Mouse (Mus musculus): ENCODE data around the gene Paf1. TPM values are rescaled to one million over a fixed set of nuclear protein-coding genes. Genes with fewer than 3 reads are reported as not detected.
A peak's percentile ranks its signal among the peaks of the same experiment; 100 is the strongest.

Paf1 gene
- polyA plus RNA-seq, 1 experiment = 124 TPM

GRCm38 (mm10) chr7:28372251-28373108, 20.3 kb upstream of the Paf1 start, which contains the start of gene Plekhg2:
Gene Plekhg2, minus strand, starts transcription at chr7:28372599.
- peak; percentile 90 to 93 for DNase-seq
- WGBS = under 1% methylated on average over 65 of the region's 66 CpGs
- Histone ChIP-seq H3K4me1 (ENCODE audit: control insufficient read depth, insufficient read depth, low read length) (no peaks in the 10 kb centered on the region), H3K27me3 (ENCODE audit: control insufficient read depth, insufficient read depth, low read length) (no peaks in the 10 kb centered on the region), H3K27ac (ENCODE audit: insufficient read depth, low read length) (no peak within 1 kb of the TSS), H3K4me3 (replicated peaks; ENCODE audit: insufficient read depth, low read depth, low read length) (peak within 1 kb of the TSS; percentile 80)
- TF ChIP-seq POLR2A (IDR thresholded peaks at IDR 0.05; ENCODE audit: borderline replicate concordance, insufficient read depth, low read length) (no peak), CTCF (IDR thresholded peaks at IDR 0.05; ENCODE audit: borderline replicate concordance, insufficient read depth, low read depth, low read length) (0 out of 2 replicates have a peak, but pooled peaks have one; percentile 16)

- H3K4me3 ChIP-seq (replicated peaks; ENCODE audit: insufficient read depth, low read depth, low read length) = peak overlapping the region; percentile 80
- TF ChIP-seq CTCF (IDR thresholded peaks at IDR 0.05; ENCODE audit: borderline replicate concordance, insufficient read depth, low read depth, low read length) (peak; percentile 38; the same call in 1 of the 2 replicates), POLR2A (IDR thresholded peaks at IDR 0.05; ENCODE audit: borderline replicate concordance, insufficient read depth, low read length) (no peak)
- peak; percentile 66 to 72 for DNase-seq
- no peak overlapping the region for H3K27ac ChIP-seq (ENCODE audit: insufficient read depth, low read length)
- under 1% methylated on average over 9 of the region's 9 CpGs for WGBS
- H3K4me1 ChIP-seq (ENCODE audit: control insufficient read depth, insufficient read depth, low read length) = no peaks in the 10 kb centered on the region
- no peaks in the 10 kb centered on the region for H3K27me3 ChIP-seq (ENCODE audit: control insufficient read depth, insufficient read depth, low read length)
These were observed 19.6 kb upstream of the Paf1 start for GRCm38 (mm10) chr7:28373131-28373581.

- Histone ChIP-seq H3K4me1 (ENCODE audit: control insufficient read depth, insufficient read depth, low read length) (no peaks in the 10 kb centered on the region), H3K4me3 (replicated peaks; ENCODE audit: insufficient read depth, low read depth, low read length) (no peak overlapping the region), H3K27ac (ENCODE audit: insufficient read depth, low read length) (no peak overlapping the region), H3K27me3 (ENCODE audit: control insufficient read depth, insufficient read depth, low read length) (no peaks in the 10 kb centered on the region)
- TF ChIP-seq POLR2A (IDR thresholded peaks at IDR 0.05; ENCODE audit: borderline replicate concordance, insufficient read depth, low read length) (no peak), CTCF (IDR thresholded peaks at IDR 0.05; ENCODE audit: borderline replicate concordance, insufficient read depth, low read depth, low read length) (no peak)
- 85% methylated on average over 7 of the region's 7 CpGs for WGBS
- no peak for DNase-seq
These were observed 18.8 kb upstream of the Paf1 start for GRCm38 (mm10) chr7:28373891-28374495.

- TF ChIP-seq POLR2A (IDR thresholded peaks at IDR 0.05; ENCODE audit: borderline replicate concordance, insufficient read depth, low read length) (no peak), CTCF (IDR thresholded peaks at IDR 0.05; ENCODE audit: borderline replicate concordance, insufficient read depth, low read depth, low read length) (no peak)
- Histone ChIP-seq H3K27ac (ENCODE audit: insufficient read depth, low read length) (no peak overlapping the region), H3K4me1 (ENCODE audit: control insufficient read depth, insufficient read depth, low read length) (no peaks in the 10 kb centered on the region), H3K4me3 (replicated peaks; ENCODE audit: insufficient read depth, low read depth, low read length) (no peak overlapping the region), H3K27me3 (ENCODE audit: control insufficient read depth, insufficient read depth, low read length) (no peaks in the 10 kb centered on the region)
- DNase-seq = no peak
- 75% methylated on average over 10 of the region's 10 CpGs for WGBS
These were observed 18.1 kb upstream of the Paf1 start for GRCm38 (mm10) chr7:28374647-28375046.

GRCm38 (mm10) chr7:28375176-28375921, 17.4 kb upstream of the Paf1 start:
- Histone ChIP-seq H3K27me3 (ENCODE audit: control insufficient read depth, insufficient read depth, low read length) (no peaks in the 10 kb centered on the region), H3K4me1 (ENCODE audit: control insufficient read depth, insufficient read depth, low read length) (no peaks in the 10 kb centered on the region), H3K27ac (ENCODE audit: insufficient read depth, low read length) (peak overlapping the region; percentile 46; the same call in 1 of the 2 replicates), H3K4me3 (replicated peaks; ENCODE audit: insufficient read depth, low read depth, low read length) (peak overlapping the region; percentile 54)
- TF ChIP-seq POLR2A (IDR thresholded peaks at IDR 0.05; ENCODE audit: borderline replicate concordance, insufficient read depth, low read length) (no peak), CTCF (IDR thresholded peaks at IDR 0.05; ENCODE audit: borderline replicate concordance, insufficient read depth, low read depth, low read length) (no peak)
- WGBS = 1% methylated on average over 36 of the region's 36 CpGs
- DNase-seq = peak; percentile 65 to 72

- TF ChIP-seq CTCF (IDR thresholded peaks at IDR 0.05; ENCODE audit: borderline replicate concordance, insufficient read depth, low read depth, low read length) = no peak
- no peak for TF ChIP-seq POLR2A (IDR thresholded peaks at IDR 0.05; ENCODE audit: borderline replicate concordance, insufficient read depth, low read length)
- Histone ChIP-seq H3K27ac (ENCODE audit: insufficient read depth, low read length) (peak overlapping the region; percentile 2; the same call in 1 of the 2 replicates), H3K4me1 (ENCODE audit: control insufficient read depth, insufficient read depth, low read length) (no peaks in the 10 kb centered on the region; the same call in 1 of the 2 replicates), H3K4me3 (replicated peaks; ENCODE audit: insufficient read depth, low read depth, low read length) (peak overlapping the region; percentile 54), H3K27me3 (ENCODE audit: control insufficient read depth, insufficient read depth, low read length) (no peaks in the 10 kb centered on the region)
- DNase-seq = peak in 1 of 2 experiments; percentile 41
- 15% methylated on average over 30 of the region's 30 CpGs for WGBS
These were observed 16.6 kb upstream of the Paf1 start for GRCm38 (mm10) chr7:28376011-28376771.

Measured in cerebellum, adult 2 months (tissue).